ENCODE assay signal across 27 mouse cellular contexts in the genomic region with DNA sequence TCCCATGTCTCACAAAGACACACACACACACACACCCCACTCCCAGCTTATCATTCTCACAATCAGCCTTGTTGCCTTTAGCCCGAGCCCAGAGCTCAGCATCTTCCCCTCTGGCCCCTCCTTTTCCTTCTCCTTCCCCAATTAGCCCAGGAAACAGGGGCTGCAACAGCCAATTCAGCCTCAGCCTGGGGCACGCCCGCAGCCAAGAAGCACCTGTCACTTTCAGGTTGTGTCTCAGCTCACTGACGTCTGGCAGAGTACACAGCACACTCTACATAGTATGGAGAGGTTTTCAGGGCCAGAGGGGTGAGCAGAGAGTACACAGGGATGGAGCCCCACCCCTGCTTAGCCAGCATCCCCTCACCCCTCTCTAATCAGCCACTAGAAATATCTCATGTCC.
DNase-seq lines count a peak whose midpoint lies in the region; ATAC-seq lines count a peak whose summit lies in the region.
"Had no signal": no experiment of that assay in that cellular context is flagged by ENCODE, and none has a peak within 500 bp of the region (broad histone marks: within the 10 kb centered on the region; RNA-seq: fewer than 3 reads in every experiment).

No protein-coding gene starts in this region.

- intact Hi-C loops in heart, postnatal 25 days (cut with DNase I): no loop called here

- no peaks in the 10 kb centered on the region for H3K27me3 ChIP-seq in midbrain, embryonic 16.5 days (ENCODE audit: control insufficient read depth, insufficient read depth, low read depth, low read length)
- H3K27me3 ChIP-seq in limb, embryonic 10.5 days (ENCODE audit: low read depth, poor library complexity, severe bottlenecking): no peaks in the 10 kb centered on the region
- H3K27me3 ChIP-seq: forebrain, embryonic 15.5 days; heart, embryonic 13.5 days; hindbrain, embryonic 13.5 days; limb, embryonic 15.5 days; liver, embryonic 13.5 days had no signal

- no peaks in the 10 kb centered on the region for H3K36me3 ChIP-seq in midbrain, embryonic 16.5 days (ENCODE audit: control insufficient read depth, insufficient read depth, low read length)
- no peaks in the 10 kb centered on the region for H3K36me3 ChIP-seq in limb, embryonic 10.5 days
- H3K36me3 ChIP-seq: forebrain, embryonic 15.5 days; heart, embryonic 13.5 days; hindbrain, embryonic 13.5 days; limb, embryonic 15.5 days; liver, embryonic 13.5 days had no signal

- WGBS in midbrain, embryonic 16.5 days: 36% methylated on average over 4 of the region's 4 CpGs
- 53% methylated on average over 4 of the region's 4 CpGs for WGBS in limb, embryonic 10.5 days

- ATAC-seq in midbrain, embryonic 16.5 days: peak; percentile 72
- ATAC-seq in megakaryocyte progenitor cell, adult 5-6 weeks (replicated peaks; ENCODE audit: poor library complexity): no peak
- ATAC-seq: forebrain, embryonic 15.5 days; intestine, postnatal 0 days had no signal

- DNase-seq in heart, adult 11 months: peak; percentile 77
- DNase-seq in heart, postnatal 25 days (ENCODE audit: low spot score): no peak
- DNase-seq in A20 (ENCODE audit: low read depth, low spot score): peak; percentile 34
- DNase-seq in gastrocnemius, postnatal 4 days (ENCODE audit: low spot score in 2 of 2): no peak
- DNase-seq in limb, embryonic 10.5 days (ENCODE audit: low spot score): no peak
- DNase-seq: adrenal gland, postnatal 14 days; cerebellum, adult 2 months; cerebellum, postnatal 36 days; gastrocnemius, postnatal 25 days; heart, adult 2 months; heart, postnatal 10 days; kidney, adult 9 months; kidney, postnatal 10 days; layer of hippocampus, postnatal 36 days; left cerebral cortex, postnatal 4 days; liver, embryonic 13.5 days; lung, adult 18-20 months; lung, postnatal 14 days had no signal

- no peaks in the 10 kb centered on the region for H3K4me1 ChIP-seq in brown adipose tissue, adult 24 weeks (ENCODE audit: control insufficient read depth, insufficient read depth, insufficient read length, low read length)
- peaks cover 12% of the 10 kb centered on the region; the same call in 1 of the 2 replicates for H3K4me1 ChIP-seq in midbrain, embryonic 16.5 days (ENCODE audit: control insufficient read depth, insufficient read depth, low read length)
- H3K4me1 ChIP-seq in limb, embryonic 10.5 days: peaks cover 2% of the 10 kb centered on the region; the same call in 1 of the 2 replicates
- H3K4me1 ChIP-seq: forebrain, embryonic 15.5 days; heart, embryonic 13.5 days; limb, embryonic 15.5 days had no signal

- 0 out of 2 replicates have a peak overlapping the region, but pooled peaks have one; percentile 32 for H3K9ac ChIP-seq in midbrain, embryonic 16.5 days (ENCODE audit: low read depth, low read length)
- H3K9ac ChIP-seq: forebrain, embryonic 15.5 days; heart, embryonic 13.5 days; hindbrain, embryonic 13.5 days; limb, embryonic 15.5 days; liver, embryonic 13.5 days had no signal

- H3K9me3 ChIP-seq in midbrain, embryonic 16.5 days (replicated peaks; ENCODE audit: control insufficient read depth, low read length, poor library complexity, severe bottlenecking): no peaks in the 10 kb centered on the region
- H3K9me3 ChIP-seq in limb, embryonic 10.5 days (replicated peaks): no peaks in the 10 kb centered on the region
- H3K9me3 ChIP-seq: forebrain, embryonic 15.5 days; heart, embryonic 13.5 days; hindbrain, embryonic 13.5 days; limb, embryonic 15.5 days; liver, embryonic 13.5 days; megakaryocyte, embryonic 14.5 days had no signal

- H3K4me2 ChIP-seq in midbrain, embryonic 16.5 days (ENCODE audit: low read length): no peak overlapping the region
- H3K4me2 ChIP-seq: forebrain, embryonic 15.5 days; heart, embryonic 13.5 days; hindbrain, embryonic 13.5 days; limb, embryonic 15.5 days; liver, embryonic 13.5 days had no signal

- H3K27ac ChIP-seq in brown adipose tissue, adult 24 weeks (replicated peaks; ENCODE audit: low read depth, low read length): peak overlapping the region; percentile 67
- peak overlapping the region; percentile 67 for H3K27ac ChIP-seq in midbrain, embryonic 16.5 days (ENCODE audit: low read length)
- H3K27ac ChIP-seq in limb, embryonic 10.5 days: no peak overlapping the region
- H3K27ac ChIP-seq: forebrain, embryonic 15.5 days; heart, adult 2 months; heart, embryonic 13.5 days; hindbrain, embryonic 13.5 days; limb, embryonic 15.5 days; liver, embryonic 13.5 days had no signal

- H3K4me3 ChIP-seq in brown adipose tissue, adult 24 weeks (ENCODE audit: insufficient read depth, low read depth, low read length): no peak overlapping the region
- no peak overlapping the region for H3K4me3 ChIP-seq in midbrain, embryonic 16.5 days (ENCODE audit: low read depth, low read length)
- H3K4me3 ChIP-seq in limb, embryonic 10.5 days: no peak overlapping the region
- H3K4me3 ChIP-seq: forebrain, embryonic 15.5 days; heart, adult 2 months; heart, embryonic 13.5 days; hindbrain, embryonic 13.5 days; limb, embryonic 15.5 days; liver, embryonic 13.5 days had no signal

Comparison
In these comparisons a context has a peak if more than half of its experiments do, and no peak if none do; other contexts are left out.
1. DNase-seq: peak in heart, adult 11 months (single experiment) and A20 (single experiment); none in heart, postnatal 25 days (single experiment), gastrocnemius, postnatal 4 days (0 of 2) and limb, embryonic 10.5 days (single experiment).